Mouse (Mus musculus) stomach, postnatal 0 days (tissue): ENCODE results near the gene Tnfrsf19.

ENCODE experiments used
- CTCF ChIP-seq: IDR thresholded peaks from 2 replicates; pipeline ENCODE4 v1.5.1; 2016; ENCODE audit warnings: antibody characterized with exemption, low read depth, mild to moderate bottlenecking, moderate library complexity
- EP300 ChIP-seq: optimal IDR thresholded peaks from 2 replicates; pipeline ENCODE3; 2016; ENCODE audit warnings: antibody characterized with exemption

- TF ChIP-seq CTCF (no peak), EP300 (no peak)
Measured at GRCm38 (mm10) chr14:61014544-61014943, 31.7 kb downstream of the Tnfrsf19 start.
